Mouse (Mus musculus) spleen, postnatal 36 days (tissue): ENCODE results near the gene Pmf1.
"Not testable (repeated sequence)": the region's sequence is repeated elsewhere in the genome, so short reads cannot be mapped to it uniquely, and the experiment has no call there.

Source experiments
- DNase-seq, 2 experiments: peaks; one replicate each; pipeline ENCODE4 v3.0.0; 2022; ENCODE audit warnings: low spot score in 2 of 2, mixed read lengths in 1 of 2

Pmf1 gene

GRCm38 (mm10) chr3:88395742-88396141, 14.4 kb downstream of the Pmf1 start:
- peak; percentile 45 to 47 for DNase-seq

- peak; percentile 80 to 82 for DNase-seq
These were observed 14.8 kb downstream of the Pmf1 start for GRCm38 (mm10) chr3:88395288-88395687.

GRCm38 (mm10) chr3:88393776-88394375, 16.3 kb downstream of the Pmf1 start:
- DNase-seq, result no peak

GRCm38 (mm10) chr3:88384364-88384763, 25.8 kb downstream of the Pmf1 start, which contains the start of gene Bglap:
Gene Bglap, minus strand, starts transcription at chr3:88384464.
- DNase-seq, result no peak

- not testable (repeated sequence) for DNase-seq
These were observed 27.7 kb downstream of the Pmf1 start for GRCm38 (mm10) chr3:88382383-88382782.

- peak; percentile 48 to 52 for DNase-seq
These were observed 28.5 kb downstream of the Pmf1 start for GRCm38 (mm10) chr3:88381389-88382315.

GRCm38 (mm10) chr3:88378599-88378998, 31.5 kb downstream of the Pmf1 start, which contains the start of gene Bglap2:
Gene Bglap2, minus strand, starts transcription at chr3:88378699.
- not testable (repeated sequence) for DNase-seq

- DNase-seq, result not testable (repeated sequence)
These were observed 33.5 kb downstream of the Pmf1 start for GRCm38 (mm10) chr3:88376644-88377043.

GRCm38 (mm10) chr3:88375750-88376626, 34.1 kb downstream of the Pmf1 start:
- DNase-seq, result not testable (repeated sequence)

GRCm38 (mm10) chr3:88372643-88373042, 37.5 kb downstream of the Pmf1 start, which contains the start of gene Bglap3:
Gene Bglap3, minus strand, starts transcription at chr3:88372743.
- not testable (repeated sequence) for DNase-seq

GRCm38 (mm10) chr3:88368511-88368910, 41.6 kb downstream of the Pmf1 start:
- DNase-seq, result not testable (repeated sequence)

GRCm38 (mm10) chr3:88367517-88367916, 42.6 kb downstream of the Pmf1 start:
- DNase-seq, result not testable (repeated sequence)

GRCm38 (mm10) chr3:88366830-88367428, 43.2 kb downstream of the Pmf1 start:
- peak; percentile 63 to 72 for DNase-seq

GRCm38 (mm10) chr3:88365705-88366361, 44.3 kb downstream of the Pmf1 start:
- DNase-seq, result no peak

GRCm38 (mm10) chr3:88364337-88364736, 45.8 kb downstream of the Pmf1 start, which contains the start of gene Paqr6:
Gene Paqr6, plus strand, starts transcription at chr3:88364584.
- peak; percentile 51 to 64 for DNase-seq

GRCm38 (mm10) chr3:88363700-88364099, 46.4 kb downstream of the Pmf1 start:
- DNase-seq, result peak; percentile 29 to 57

GRCm38 (mm10) chr3:88361612-88362313, 48.4 kb downstream of the Pmf1 start:
- DNase-seq, result no peak

- no peak for DNase-seq
These were observed 49.0 kb downstream of the Pmf1 start for GRCm38 (mm10) chr3:88361096-88361495.

GRCm38 (mm10) chr3:88359989-88360388, 50.1 kb downstream of the Pmf1 start:
- DNase-seq, result no peak

- DNase-seq, result no peak
These were observed 50.5 kb downstream of the Pmf1 start for GRCm38 (mm10) chr3:88359584-88359983.
